Mouse (Mus musculus) thymus, postnatal 36 days (tissue): Measurements from ENCODE around the gene Mta2.
"Not testable (repeated sequence)": the region's sequence is repeated elsewhere in the genome, so short reads cannot be mapped to it uniquely, and the experiment has no call there.

Experiments used
- DNase-seq, 2 experiments: peaks; one replicate each; pipeline ENCODE4 v3.0.0; 2022; ENCODE audit warnings: mixed read lengths in 2 of 2

Gene Mta2

DNA sequence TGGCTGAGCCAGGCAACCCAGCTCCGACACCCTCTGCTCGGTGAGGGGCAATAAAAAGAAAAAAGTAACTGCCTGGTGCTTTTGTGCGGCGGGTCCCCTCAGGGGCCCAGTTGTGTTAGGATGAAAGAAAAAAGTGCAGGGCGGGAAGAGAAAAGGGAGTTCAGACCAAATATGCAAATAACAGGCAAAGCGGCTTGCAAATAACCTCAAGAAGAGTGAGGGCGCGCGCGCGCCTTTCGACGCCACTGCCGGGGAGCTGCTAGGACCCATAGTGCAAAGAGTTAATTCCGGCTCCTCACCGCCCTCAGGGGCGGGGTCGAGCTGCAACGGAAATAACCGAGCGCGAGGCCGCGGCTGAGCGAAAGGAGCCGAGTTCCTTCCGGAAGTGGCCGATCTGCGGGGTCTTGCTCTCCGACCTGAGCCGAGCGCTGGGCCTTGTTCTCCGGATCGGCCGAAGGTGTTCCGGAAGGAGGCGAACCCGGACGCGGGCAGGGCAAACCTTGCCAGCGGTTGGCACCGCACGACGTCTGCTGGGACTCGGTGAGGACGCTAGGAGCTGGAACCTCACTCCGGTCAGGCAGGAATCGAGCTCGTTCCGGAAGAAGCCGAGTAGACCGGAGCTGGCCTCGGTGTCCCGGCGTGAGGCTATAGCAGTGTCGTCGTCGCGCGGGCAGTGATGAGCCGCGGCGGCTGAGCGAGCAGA, at the start of gene Mta2:
TSS of gene Mta2 (plus strand) at position 361 of the 703 bp plus-strand sequence.
- DNase-seq: peak; percentile 98

- peak; percentile 84 for DNase-seq
These were observed 48.6 kb upstream of the Mta2 start, which contains the start of gene Ints5 for GRCm38 (mm10) chr19:8892829-8893766. Ints5 (plus strand) TSS chr19:8893005.

- DNase-seq: no peak
These were observed 46.2 kb upstream of the Mta2 start for GRCm38 (mm10) chr19:8895397-8895960.

DNA sequence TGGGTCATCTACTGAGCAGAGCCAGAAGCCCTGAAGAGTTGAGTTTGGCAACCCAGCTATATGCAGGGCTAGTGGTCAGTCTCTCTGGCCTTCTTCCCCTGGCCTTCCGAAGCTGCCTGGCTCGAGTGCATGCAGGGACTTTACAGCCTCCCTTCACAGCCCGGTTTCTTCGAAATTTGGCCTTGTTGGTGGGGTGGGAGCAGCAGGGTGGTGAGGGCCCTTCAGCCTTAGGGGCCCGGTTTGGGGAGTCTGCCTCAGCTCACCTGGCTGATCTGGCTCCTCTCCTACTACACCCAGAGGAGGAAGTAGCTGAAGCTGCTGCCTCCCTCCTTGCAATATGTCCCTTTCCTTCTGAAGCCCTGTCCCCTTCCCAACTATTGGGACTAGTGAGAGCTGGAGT, 45.4 kb upstream of the Mta2 start:
- DNase-seq: not testable (repeated sequence)

- peak in 1 of 2 experiments; percentile 38 for DNase-seq
These were observed 44.3 kb upstream of the Mta2 start for GRCm38 (mm10) chr19:8897211-8897864.

- DNase-seq: peak; percentile 92 to 96
These were observed 43.7 kb upstream of the Mta2 start, which contains the start of gene Ganab for GRCm38 (mm10) chr19:8897865-8898495. Ganab (plus strand) TSS chr19:8898071.

- DNase-seq: no peak
These were observed 43.1 kb upstream of the Mta2 start for GRCm38 (mm10) chr19:8898576-8898975.

DNA sequence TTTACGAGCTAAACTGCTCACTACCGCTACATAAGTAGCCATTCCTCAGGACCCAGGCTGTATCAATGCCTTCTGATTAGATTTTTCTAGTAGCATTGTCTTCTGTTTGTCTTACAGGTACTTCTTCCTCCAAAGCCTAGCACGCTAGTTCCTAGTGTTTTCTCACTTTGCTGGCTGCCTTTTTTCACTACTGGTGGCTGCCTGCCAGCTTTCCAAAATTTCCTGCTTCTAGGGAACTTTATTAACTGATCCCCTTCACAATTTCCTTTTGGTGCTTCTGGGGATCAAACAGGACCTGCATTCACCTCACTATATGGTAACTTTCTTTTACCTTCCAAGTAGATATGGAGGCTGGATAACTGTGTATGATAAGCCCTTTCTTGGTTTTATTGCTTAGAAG, 42.6 kb upstream of the Mta2 start:
- DNase-seq: no peak

DNA sequence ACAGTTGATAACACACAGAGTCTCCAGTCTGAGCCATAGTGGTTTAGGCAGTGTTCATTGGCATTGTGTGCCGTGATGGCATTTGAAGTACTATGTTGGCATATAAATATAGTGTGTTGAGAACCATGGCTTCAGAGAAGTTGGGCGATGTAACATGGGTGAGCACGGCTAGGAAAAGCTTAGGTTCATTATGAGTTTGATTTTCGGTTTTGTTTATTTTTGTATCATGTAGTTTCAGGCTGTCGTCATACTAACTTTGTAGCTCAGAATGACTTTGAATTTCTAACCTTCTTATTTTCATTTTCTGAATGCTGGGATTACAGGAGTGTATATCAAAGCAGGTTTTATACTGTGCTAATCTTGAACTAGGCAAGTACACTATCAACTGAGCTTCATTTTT, 38.3 kb upstream of the Mta2 start:
- DNase-seq: no peak

GRCm38 (mm10) chr19:8908531-8908930, 33.1 kb upstream of the Mta2 start:
- DNase-seq: no peak

DNA sequence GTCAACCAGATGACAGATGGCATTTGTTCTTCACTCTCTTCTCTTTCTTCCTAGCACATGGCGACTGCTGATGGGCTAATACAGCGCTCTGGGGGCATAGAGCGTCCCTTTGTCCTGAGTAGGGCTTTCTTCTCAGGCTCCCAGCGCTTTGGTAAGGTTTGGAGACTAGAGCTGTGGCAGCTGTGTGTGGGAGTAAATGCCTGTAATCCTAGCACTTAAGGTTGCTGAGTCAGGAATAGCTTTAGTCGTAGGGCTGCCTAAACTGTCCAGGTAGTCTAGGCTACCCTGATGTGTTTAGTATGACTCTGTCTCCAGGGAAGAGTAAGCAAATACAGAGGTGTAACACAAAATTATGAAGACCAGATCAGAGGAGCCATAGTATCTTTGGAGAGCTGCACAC, 29.9 kb upstream of the Mta2 start:
- DNase-seq: no peak

DNA sequence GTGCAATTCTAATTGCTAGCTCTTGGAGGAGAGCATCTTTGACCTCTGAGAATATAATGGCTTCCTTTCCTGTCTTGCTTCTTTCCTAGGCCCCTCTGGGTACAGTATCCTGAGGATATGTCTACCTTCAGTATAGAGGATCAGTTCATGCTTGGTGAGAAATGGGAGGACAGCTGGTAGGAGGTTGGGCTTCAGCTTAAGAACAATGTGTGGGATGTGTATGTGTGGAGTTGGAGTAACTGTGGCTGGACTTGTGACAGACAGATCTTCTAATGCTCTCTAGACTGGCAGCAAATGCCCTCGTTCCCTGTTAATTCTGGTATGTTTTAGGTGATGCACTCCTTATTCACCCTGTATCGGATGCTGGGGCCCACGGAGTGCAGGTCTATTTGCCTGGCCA, 27.5 kb upstream of the Mta2 start:
- DNase-seq: no peak

DNA sequence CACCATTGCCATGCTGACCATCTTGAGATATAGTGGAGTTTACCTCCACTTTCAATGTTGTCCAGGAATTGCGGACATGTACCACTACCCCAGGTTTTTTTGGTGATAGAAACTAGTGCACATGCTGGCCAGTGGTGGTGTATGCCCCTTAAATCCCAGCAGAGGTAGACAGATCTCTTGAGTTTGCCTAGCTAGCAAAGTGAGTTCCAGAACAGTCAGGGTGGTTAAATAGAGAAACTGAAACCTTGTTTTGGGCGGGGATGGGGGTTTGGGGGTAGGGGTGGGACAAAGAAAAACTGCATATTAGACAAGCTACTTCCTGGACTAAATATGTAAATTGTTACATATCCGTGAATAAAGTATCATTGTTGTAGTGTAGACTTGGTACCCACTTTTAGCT, 22.7 kb upstream of the Mta2 start:
- no peak for DNase-seq

GRCm38 (mm10) chr19:8919684-8920072, 22.0 kb upstream of the Mta2 start:
- no peak for DNase-seq

DNA sequence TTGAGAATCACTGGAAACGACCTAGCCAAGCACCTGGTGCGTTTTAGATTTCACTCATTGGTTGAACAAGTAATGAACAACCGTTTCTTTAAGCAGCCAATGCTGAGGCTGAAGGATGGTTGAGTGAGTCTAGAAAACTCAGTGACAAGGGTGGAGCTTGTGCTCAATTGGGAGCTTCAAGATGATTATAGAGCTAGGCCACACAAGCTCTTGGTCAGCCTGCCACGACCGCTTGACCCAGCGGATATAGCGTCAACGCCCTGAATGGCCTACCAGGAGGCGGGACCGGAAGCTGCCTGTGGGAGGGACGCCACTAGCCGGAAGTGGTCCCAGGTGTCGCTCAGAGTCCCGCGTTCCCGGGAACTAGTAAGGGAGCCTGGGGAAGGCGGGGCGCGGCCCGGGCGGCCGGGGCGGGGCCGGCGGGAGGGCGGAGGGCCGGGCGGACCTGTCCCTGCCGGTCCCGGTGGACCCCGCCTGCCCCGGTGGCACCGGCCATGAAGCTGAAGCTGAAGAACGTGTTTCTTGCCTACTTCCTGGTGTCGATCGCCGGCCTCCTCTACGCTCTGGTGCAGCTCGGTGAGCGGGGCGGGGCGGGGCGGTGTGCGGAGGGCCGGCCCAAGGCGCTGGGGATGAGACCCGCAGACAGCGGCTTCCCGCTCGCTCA, 21.5 kb upstream of the Mta2 start, which contains the start of gene B3gat3:
TSS of gene B3gat3 (plus strand) at position 302 of the 664 bp plus-strand sequence.
- peak; percentile 82 to 84 for DNase-seq

- DNase-seq: peak in 1 of 2 experiments; percentile 18
These were observed 20.8 kb upstream of the Mta2 start for GRCm38 (mm10) chr19:8920836-8921291.

GRCm38 (mm10) chr19:8921741-8922140, 19.9 kb upstream of the Mta2 start:
- DNase-seq: peak in 1 of 2 experiments; percentile 14

GRCm38 (mm10) chr19:8926766-8927165, 14.9 kb upstream of the Mta2 start:
- no peak for DNase-seq

DNA sequence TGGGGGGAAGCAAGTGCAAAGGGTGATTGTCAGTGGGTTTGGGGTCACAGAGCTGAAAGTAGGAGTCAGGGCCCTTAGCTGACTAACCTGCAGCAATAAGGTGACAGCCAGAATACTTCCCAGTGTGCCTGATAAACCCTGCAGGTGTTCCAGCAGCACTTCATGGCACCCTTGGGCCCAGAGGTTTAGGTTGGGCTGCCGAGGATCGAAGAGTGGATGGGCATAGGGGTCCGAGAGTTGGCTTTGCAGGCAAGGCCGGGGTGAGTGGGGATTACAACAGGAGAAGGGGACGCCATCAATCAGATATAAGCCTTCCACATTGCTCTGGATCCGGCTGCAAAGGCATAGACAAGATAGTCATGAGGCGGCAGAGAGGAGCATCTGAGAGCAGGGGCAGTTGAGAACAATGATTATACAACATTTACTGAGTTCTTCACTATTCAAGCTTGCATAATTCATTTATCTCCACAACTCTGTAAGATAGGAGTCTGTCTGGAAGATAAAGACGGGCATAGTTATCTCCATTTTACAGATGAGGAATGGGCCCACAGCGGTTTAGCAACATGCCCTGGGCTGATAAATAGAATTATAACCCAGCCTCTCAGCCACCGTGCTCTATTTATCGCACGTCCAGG, 13.7 kb upstream of the Mta2 start:
- DNase-seq: no peak

- DNase-seq: no peak
These were observed 12.9 kb upstream of the Mta2 start for GRCm38 (mm10) chr19:8928689-8929223.
